Mouse (Mus musculus): ENCODE results near the gene Sik1. TPM values are rescaled to one million over a fixed set of nuclear protein-coding genes. Genes with fewer than 3 reads are reported as not detected.

Sik1 gene
- polyA plus RNA-seq, 1 experiment, result 19.8 TPM

GRCm38 (mm10) chr17:31831866-31832576 is 23.6 kb downstream of the Sik1 start:
- DNase-seq (ENCODE audit: low read depth), result no peak

DNA sequence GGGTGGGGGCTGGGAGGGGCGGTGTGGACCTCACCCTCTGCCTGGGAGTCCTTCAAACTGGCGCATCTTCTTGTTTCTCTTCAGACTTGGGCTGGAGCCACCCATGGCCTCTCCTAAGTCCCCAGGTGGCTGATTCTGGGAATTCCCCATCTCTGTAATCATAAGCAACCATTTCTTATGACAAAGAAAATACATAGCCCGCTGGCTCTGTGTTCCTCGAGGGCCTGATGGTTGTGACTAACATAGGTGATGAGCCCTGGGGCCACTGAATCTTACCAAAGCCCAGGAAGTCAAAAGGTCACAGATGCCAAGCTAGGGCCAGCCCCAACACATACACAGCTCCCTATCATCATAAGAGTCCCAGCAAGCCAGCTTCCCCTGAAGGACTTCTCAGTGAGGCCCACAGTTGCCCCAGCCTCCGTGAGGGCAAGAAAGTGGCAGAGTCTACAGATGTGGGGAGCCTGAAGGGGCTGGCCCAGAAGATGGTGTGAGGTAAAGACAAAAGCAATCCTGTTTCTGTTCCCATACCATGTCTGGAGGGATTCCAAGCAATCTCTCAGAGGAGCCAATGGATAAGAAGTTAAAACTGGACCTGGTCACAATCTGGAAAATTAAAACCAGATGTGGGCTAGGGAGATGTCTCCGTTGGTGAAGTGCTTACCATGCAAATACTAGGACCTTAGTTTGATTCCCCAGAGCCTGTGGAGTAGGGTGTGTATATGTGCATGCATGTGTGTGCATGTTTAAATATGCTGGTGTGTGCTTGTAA is 24.3 kb downstream of the Sik1 start:
- DNase-seq (ENCODE audit: low read depth), result no peak

- no peak for DNase-seq (ENCODE audit: low read depth)
Observed at GRCm38 (mm10) chr17:31830506-31831075, 25.0 kb downstream of the Sik1 start.

GRCm38 (mm10) chr17:31828916-31829315 is 26.7 kb downstream of the Sik1 start:
- no peak for DNase-seq (ENCODE audit: low read depth)

DNA sequence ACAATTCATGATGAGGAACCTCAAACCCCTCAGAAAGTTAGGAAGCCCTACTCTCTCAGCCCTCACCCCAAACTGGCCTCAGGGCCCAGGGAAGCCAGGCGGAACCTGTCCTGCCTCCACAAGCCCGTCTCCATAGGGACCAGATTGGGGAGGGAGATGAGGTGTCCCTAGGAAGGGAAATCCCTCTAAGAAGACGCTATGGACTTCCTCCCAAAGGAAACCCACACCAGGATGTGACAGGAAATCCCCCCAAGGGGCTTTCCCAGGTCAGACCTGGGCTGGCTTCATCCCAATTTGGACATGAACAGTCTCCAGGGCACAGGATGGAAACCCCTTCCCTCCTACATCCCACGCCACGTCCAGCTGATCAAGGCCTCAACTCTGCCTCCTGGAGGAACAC is 27.5 kb downstream of the Sik1 start:
- no peak for DNase-seq (ENCODE audit: low read depth)

- no peak for DNase-seq (ENCODE audit: low read depth)
Observed at GRCm38 (mm10) chr17:31827206-31827605, 28.4 kb downstream of the Sik1 start.

DNA sequence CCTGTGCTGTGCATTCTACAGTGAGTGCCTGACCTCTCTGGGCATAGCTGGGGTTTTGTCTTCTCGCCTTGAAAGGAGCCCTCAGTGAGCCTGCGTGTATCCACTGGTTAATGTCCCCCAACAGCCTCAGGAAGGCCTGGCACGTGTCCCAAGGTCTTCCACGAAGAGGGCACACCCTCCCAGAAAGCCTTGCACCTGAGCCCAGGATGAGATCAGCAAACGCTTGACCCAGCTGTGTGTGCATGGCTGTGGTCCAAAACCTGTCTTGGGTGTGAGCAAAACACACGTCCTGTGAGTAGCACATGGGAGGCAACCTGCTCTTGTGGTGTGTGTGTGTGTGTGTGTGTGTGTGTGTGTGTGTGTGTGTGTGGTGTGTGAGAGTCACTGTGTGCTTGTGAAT is 28.9 kb downstream of the Sik1 start:
- no peak for DNase-seq (ENCODE audit: low read depth)

DNA sequence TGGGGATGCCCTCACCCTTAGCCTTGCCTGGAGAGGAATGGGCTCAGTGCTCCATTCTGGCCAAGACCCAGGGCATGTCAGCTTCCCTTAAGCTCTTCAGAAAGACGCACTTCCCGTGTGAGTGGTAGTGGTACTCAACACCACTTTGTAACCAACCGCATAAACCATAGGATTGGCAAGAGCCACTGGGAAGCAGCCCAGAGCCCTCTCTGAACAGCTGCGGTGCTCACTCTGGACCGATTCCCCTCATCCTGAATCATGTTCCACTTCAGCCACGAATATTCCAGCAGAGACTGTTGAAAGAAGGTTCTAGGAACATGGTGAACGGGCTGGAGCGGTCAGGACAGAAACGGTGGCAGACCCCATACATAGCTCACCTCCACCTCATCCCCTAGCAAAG is 29.9 kb downstream of the Sik1 start:
- DNase-seq (ENCODE audit: low read depth), result no peak

DNA sequence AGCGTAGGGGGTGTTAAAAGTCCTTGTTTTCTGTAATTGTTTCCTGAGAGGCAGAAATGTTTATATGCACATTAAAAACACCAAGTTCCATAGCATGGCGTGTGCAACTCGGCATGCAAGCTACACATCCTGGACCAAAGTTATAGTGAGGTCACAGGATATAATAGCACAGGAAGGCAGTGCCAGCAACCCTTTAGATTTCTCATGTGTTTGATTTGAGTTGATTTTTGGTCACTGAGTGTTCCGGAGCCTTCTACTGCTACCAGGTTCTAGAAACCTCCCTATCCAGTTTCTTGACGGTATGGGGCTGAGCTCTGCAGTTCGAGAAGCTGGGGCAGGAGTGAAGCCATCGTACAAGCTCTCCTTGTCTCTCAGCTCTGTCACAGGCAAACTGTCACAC is 30.8 kb downstream of the Sik1 start:
- DNase-seq (ENCODE audit: low read depth), result no peak

GRCm38 (mm10) chr17:31821136-31821933 is 34.3 kb downstream of the Sik1 start:
- no peak for DNase-seq (ENCODE audit: low read depth)

GRCm38 (mm10) chr17:31820099-31820846 is 35.3 kb downstream of the Sik1 start:
- DNase-seq (ENCODE audit: low read depth), result no peak

GRCm38 (mm10) chr17:31819372-31819771 is 36.2 kb downstream of the Sik1 start:
- DNase-seq (ENCODE audit: low read depth), result no peak

DNA sequence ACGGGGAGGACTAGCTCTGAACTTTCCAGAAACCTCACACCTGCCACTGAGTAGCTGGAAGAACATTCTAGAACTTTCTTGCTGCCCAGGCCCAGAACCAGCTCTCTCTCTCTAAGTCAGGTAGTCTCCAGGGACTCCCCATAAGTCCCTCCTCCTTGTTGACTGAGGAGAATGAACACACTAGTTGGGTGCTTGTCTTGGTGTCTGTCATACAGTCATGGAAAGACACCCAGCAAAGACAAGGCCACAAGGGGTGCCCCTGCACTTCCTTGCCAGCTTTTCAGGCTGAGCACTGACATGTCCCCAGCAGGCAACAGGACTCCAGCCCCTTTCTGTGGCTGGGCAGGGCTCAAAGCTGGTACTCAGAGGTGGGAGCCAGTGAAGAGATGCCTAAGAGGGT is 37.8 kb downstream of the Sik1 start:
- no peak for DNase-seq (ENCODE audit: low read depth)

GRCm38 (mm10) chr17:31817203-31817602 is 38.4 kb downstream of the Sik1 start:
- DNase-seq (ENCODE audit: low read depth), result no peak

DNA sequence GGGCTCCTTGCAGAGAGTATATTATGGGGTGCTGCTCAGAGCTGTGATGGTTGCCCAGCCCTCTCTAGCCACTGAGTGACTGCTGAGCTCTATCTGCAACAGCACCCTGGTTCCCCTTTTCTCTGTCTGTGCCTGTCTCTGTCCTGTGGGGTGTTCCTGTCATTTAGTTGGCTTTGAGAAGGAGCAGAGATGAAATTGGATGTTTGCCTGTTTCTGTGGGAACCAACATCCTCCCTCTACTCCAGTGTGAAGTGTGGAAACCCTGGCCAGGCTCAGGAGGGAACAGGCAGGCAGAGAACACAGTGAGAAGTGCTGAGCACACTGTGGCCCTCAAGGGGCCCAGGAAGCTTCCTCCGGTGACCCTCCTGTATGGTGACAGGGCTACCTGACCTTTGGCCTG is 40.8 kb downstream of the Sik1 start:
- no peak for DNase-seq (ENCODE audit: low read depth)

- DNase-seq (ENCODE audit: low read depth), result no peak
Observed at GRCm38 (mm10) chr17:31813938-31814622, 41.5 kb downstream of the Sik1 start.

DNA sequence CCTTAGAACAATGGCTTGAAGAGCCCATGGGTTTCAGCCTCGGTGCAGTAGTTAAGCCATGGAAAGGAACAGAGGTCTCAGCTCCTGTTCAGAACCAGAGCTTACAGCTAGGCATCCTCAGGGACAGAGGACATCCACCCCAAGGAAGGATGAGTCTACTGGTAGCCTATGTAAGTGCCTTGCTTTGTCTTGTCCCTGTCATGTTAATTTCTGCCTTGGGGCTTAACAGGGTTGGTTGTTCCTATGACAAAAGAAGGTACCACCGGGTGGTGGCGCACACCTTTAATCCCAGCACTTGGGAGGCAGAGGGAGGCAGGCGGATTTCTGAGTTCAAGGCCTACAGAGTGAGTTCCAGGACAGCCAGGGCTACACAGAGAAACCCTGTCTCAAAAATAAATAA is 44.3 kb downstream of the Sik1 start:
- no peak for DNase-seq (ENCODE audit: low read depth)

DNA sequence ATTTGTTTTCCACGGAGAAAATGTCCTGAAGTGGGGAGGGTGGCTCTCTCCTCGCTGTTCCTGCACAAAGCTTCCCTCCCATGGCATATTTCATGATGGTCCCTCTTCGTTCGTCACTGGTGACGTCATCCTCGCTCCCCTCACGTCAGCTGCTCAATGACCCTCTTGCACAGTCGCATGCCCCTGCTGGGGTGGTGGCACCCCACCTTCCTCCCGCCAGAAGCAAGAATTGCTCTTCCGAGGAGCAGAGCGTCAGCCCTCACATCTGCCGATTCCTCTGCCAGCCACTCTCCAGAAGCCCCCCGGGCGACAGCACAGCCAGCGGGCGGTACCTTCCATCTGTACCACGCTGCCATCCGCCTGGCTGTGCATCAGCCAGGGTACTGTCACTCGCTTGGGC is 45.7 kb downstream of the Sik1 start:
- no peak for DNase-seq (ENCODE audit: low read depth)

- no peak for DNase-seq (ENCODE audit: low read depth)
Observed at GRCm38 (mm10) chr17:31809136-31809535, 46.5 kb downstream of the Sik1 start.

DNA sequence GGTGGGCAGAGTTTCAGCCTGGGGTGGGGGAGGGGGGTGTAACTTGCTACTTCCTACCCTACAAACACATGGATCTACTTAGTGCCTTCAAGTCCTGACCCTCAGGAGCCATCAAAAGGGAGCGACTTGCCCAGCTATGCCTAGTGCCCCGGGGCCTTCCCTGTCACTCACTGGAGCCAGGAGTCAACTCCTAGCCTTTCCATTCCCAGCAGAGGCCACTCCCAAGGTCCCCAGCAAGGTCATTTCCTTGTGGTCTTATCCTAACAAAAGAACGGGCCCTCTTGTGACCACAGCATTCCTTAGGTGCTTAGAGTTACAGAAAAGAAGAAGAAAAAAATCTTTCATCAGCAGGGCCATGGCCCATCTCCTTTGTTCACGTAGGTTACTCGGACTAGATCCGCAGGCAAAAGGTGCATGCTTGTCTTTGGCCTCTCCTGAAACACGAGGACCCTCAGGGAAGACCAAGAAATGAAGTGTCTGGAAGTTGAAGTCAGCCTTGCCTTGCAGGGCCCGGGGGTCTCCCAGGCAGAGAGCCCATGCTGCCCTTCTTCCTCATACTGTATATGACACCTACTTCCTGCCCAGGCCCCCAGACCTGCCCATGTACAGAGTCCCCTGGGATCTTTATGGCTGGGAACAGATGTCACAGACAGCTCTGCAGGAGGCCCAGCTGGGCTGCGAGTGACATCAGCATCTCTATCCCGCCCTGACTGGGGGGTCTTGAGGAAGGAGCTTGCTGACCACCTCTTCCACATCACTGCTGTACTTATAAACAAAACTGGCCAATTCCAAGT is 47.3 kb downstream of the Sik1 start:
- no peak for DNase-seq (ENCODE audit: low read depth)

All from gonadal fat pad, adult 2 months (tissue).